Mouse (Mus musculus) midbrain, embryonic 13.5 days (tissue): ENCODE measurements at regions not wholly inside any gene's neighbourhood (a gene's known extent, or its start where the extent isn't known, plus 50 kb on each side); places are given as distances from the start of the nearest gene placed in this dataset.

Experiments used
- ATAC-seq: fragments of 200-750 bp; cut with Nextera tagmentation; 2 replicates; pipeline ENCODE4 v1.8.0; 2017; ENCODE audit warnings: mild to moderate bottlenecking, moderate TSS enrichment, moderate library complexity
- H3K27ac ChIP-seq: fragments of 300-500 bp; sonication (generic); 2 replicates; pipeline ENCODE4 v1.5.1; 2015; ENCODE audit warnings: inconsistent platforms, mild to moderate bottlenecking, moderate library complexity
- H3K27me3 ChIP-seq: fragments of 300-500 bp; sonication (generic); 2 replicates; pipeline ENCODE4 v1.6.1; 2015; ENCODE audit warnings: mild to moderate bottlenecking, inconsistent platforms
- H3K36me3 ChIP-seq: fragments of 300-500 bp; sonication (generic); 2 replicates; pipeline ENCODE4 v1.6.1; 2015; ENCODE audit warnings: mild to moderate bottlenecking, inconsistent platforms
- H3K4me1 ChIP-seq: fragments of 300-500 bp; sonication (generic); replicated peaks from 2 replicates; pipeline ENCODE4 v1.6.1; 2015; ENCODE audit warnings: inconsistent platforms
- H3K4me2 ChIP-seq: fragments of 300-500 bp; sonication (generic); replicated peaks from 2 replicates; pipeline ENCODE4 v1.6.1; 2015; ENCODE audit warnings: moderate library complexity, mild to moderate bottlenecking, inconsistent platforms
- H3K4me3 ChIP-seq: fragments of 300-500 bp; sonication (generic); replicated peaks from 2 replicates; pipeline ENCODE4 v1.5.1; 2015; ENCODE audit warnings: mild to moderate bottlenecking, inconsistent platforms
- H3K9ac ChIP-seq: fragments of 300-500 bp; sonication (generic); replicated peaks from 2 replicates; pipeline ENCODE4 v1.6.1; 2015; ENCODE audit warnings: mild to moderate bottlenecking, inconsistent platforms
- H3K9me3 ChIP-seq: fragments of 300-500 bp; sonication (generic); 2 replicates; pipeline ENCODE4 v1.6.1; 2016; ENCODE audit warnings: mild to moderate bottlenecking, inconsistent platforms
- WGBS: fragments of 180-500 bp; shearing (Covaris S2); methylation state at CpG from one replicate; pipeline ENCODE4 v1.1.7; 2015; 5-methylcytosine and 5-hydroxymethylcytosine counted together

GRCm38 (mm10) chr1:13935938-13936491, 2157.1 kb downstream of the 4930444P10Rik start:
- Histone ChIP-seq H3K4me2 (no peak overlapping the region), H3K9ac (no peak overlapping the region), H3K4me1 (0 out of 2 replicates have a peak, but pooled peaks cover 6% of the 10 kb centered on the region), H3K9me3 (peaks cover 5% of the 10 kb centered on the region; the same call in 1 of the 2 replicates), H3K27ac (no peak overlapping the region), H3K36me3 (no peaks in the 10 kb centered on the region), H3K27me3 (no peaks in the 10 kb centered on the region), H3K4me3 (no peak overlapping the region)
- ATAC-seq = peak; percentile 83
- WGBS = 38% methylated on average over 4 of the region's 4 CpGs

DNA sequence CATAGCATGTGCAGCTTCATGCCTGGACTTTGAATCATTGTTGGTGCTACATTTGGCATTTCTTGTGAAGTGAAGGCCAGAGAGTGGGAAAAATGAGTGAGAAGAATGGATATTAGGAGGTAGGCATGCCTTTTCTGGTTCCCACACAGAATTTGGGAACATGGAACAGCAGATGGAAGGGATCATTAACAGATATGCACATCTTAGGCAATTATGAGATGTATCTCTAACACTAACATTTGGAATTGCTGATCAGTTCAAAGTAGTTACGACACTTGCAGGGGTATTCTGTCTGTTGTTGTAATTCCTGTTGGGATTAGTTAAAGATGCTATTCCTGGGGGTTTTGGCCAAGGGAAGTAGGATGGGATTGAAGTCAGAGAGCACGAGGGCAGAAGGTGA, 2164.4 kb downstream of the 4930444P10Rik start:
- ATAC-seq = no peak
- H3K4me3 ChIP-seq = no peak overlapping the region
- WGBS = 92% methylated on average over 2 of the region's 2 CpGs
- no peak overlapping the region for H3K4me2 ChIP-seq
- no peaks in the 10 kb centered on the region for H3K9me3 ChIP-seq
- H3K27me3 ChIP-seq = no peaks in the 10 kb centered on the region
- H3K4me1 ChIP-seq = no peaks in the 10 kb centered on the region
- H3K27ac ChIP-seq = no peak overlapping the region
- H3K9ac ChIP-seq = no peak overlapping the region
- no peaks in the 10 kb centered on the region for H3K36me3 ChIP-seq

- H3K27me3 ChIP-seq = no peaks in the 10 kb centered on the region
- H3K4me1 ChIP-seq = no peaks in the 10 kb centered on the region
- no peaks in the 10 kb centered on the region for H3K36me3 ChIP-seq
- WGBS = 72% methylated on average over 2 of the region's 2 CpGs
- no peak overlapping the region for H3K4me3 ChIP-seq
- H3K9ac ChIP-seq = no peak overlapping the region
- H3K9me3 ChIP-seq = no peaks in the 10 kb centered on the region
- H3K27ac ChIP-seq = no peak overlapping the region
- ATAC-seq = no peak
- H3K4me2 ChIP-seq = no peak overlapping the region
Observed at GRCm38 (mm10) chr1:13927964-13928363, 2165.2 kb downstream of the 4930444P10Rik start.

DNA sequence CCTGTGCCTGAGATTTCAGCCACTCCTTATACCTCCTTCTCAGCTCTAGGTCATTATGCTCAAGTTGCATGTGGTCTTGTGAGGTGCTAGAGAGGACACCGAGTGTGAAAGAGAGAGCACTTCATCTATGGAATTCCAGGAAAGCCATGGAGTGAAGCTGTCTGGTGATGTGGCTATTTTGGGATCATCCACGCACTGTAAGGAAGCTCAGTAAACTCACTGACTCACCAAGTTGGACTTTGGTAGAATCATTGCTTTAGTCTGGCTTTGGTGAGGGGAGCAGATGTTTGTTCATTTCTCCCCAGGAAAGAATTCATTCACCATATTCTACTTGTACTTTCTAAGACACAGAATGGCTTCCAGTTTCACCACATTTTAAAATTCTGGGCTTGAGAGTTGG, 2167.1 kb downstream of the 4930444P10Rik start:
- no peak overlapping the region for H3K4me2 ChIP-seq
- H3K36me3 ChIP-seq = no peaks in the 10 kb centered on the region
- H3K4me3 ChIP-seq = no peak overlapping the region

GRCm38 (mm10) chr1:13915216-13915615, 2177.9 kb downstream of the 4930444P10Rik start:
- Histone ChIP-seq H3K27me3 (no peaks in the 10 kb centered on the region), H3K4me1 (no peaks in the 10 kb centered on the region), H3K9ac (no peak overlapping the region), H3K9me3 (no peaks in the 10 kb centered on the region), H3K27ac (no peak overlapping the region), H3K4me2 (no peak overlapping the region), H3K36me3 (no peaks in the 10 kb centered on the region), H3K4me3 (no peak overlapping the region)
- no peak for ATAC-seq
- WGBS = 92% methylated on average over 5 of the region's 5 CpGs

More for the DNA sequence above, 2167.1 kb downstream of the 4930444P10Rik start:
- Histone ChIP-seq H3K4me1 (no peaks in the 10 kb centered on the region), H3K9me3 (peaks cover 3% of the 10 kb centered on the region; the same call in 1 of the 2 replicates), H3K27me3 (no peaks in the 10 kb centered on the region), H3K27ac (no peak overlapping the region), H3K9ac (no peak overlapping the region)
- WGBS = 90% methylated on average over 2 of the region's 2 CpGs
- ATAC-seq = no peak

DNA sequence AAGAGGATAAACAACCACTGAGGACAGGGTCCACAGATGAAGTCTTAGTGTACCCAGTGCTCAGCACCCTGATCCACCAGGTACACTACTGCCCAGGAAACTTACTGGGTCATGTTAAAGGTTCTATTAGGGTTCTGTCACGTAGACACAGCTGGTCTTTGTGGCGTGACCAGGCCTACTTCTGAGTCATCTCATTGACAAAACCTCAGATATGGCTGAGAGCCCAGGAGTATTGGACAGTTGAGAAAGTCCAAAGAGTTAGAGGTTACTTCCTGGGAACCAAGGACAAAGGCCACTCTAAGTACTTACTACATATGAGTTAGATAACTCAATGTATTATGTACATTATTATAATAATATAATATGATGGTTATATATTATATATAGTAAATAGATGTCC, 2214.0 kb downstream of the 4930444P10Rik start:
- Histone ChIP-seq H3K4me2 (no peak overlapping the region), H3K4me3 (no peak overlapping the region), H3K27me3 (no peaks in the 10 kb centered on the region), H3K4me1 (no peaks in the 10 kb centered on the region), H3K9ac (no peak overlapping the region), H3K27ac (no peak overlapping the region), H3K9me3 (no peaks in the 10 kb centered on the region), H3K36me3 (no peaks in the 10 kb centered on the region)
- WGBS = 94% methylated on average over 2 of the region's 2 CpGs
- ATAC-seq = no peak

DNA sequence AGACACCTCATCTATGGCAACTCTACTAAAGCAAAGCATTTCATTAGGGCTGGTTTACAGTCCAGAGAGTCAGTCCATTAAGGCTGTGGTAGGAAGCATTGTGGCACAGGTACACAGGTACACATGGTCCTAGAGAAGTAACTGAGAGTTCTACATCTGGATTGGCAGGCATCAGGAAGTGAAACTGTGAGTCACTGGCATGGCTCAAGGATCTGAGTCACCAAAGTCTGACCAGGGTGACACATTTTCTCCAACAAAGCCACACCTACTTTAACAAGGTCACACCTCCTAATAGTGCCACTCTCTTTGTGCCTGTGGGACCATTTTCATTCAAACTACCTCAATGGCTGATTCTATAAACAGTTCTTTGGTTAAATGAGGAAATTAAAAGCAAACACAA, 2219.2 kb downstream of the 4930444P10Rik start:
- Histone ChIP-seq H3K4me3 (no peak overlapping the region), H3K36me3 (no peaks in the 10 kb centered on the region), H3K4me1 (no peaks in the 10 kb centered on the region), H3K9ac (no peak overlapping the region), H3K4me2 (no peak overlapping the region), H3K9me3 (no peaks in the 10 kb centered on the region), H3K27ac (no peak overlapping the region), H3K27me3 (no peaks in the 10 kb centered on the region)
- no peak for ATAC-seq

- H3K4me2 ChIP-seq = no peak overlapping the region
- no peak overlapping the region for H3K9ac ChIP-seq
- no peaks in the 10 kb centered on the region for H3K9me3 ChIP-seq
- no peak overlapping the region for H3K27ac ChIP-seq
- H3K4me3 ChIP-seq = no peak overlapping the region
- ATAC-seq = no peak
- H3K27me3 ChIP-seq = no peaks in the 10 kb centered on the region
- H3K4me1 ChIP-seq = no peaks in the 10 kb centered on the region
- H3K36me3 ChIP-seq = no peaks in the 10 kb centered on the region
Observed at GRCm38 (mm10) chr1:13872536-13872935, 2220.6 kb downstream of the 4930444P10Rik start.

- no peak overlapping the region for H3K4me2 ChIP-seq
- no peaks in the 10 kb centered on the region for H3K4me1 ChIP-seq
- WGBS = 73% methylated on average over 3 of the region's 3 CpGs
- ATAC-seq = no peak
- H3K4me3 ChIP-seq = no peak overlapping the region
- H3K27ac ChIP-seq = no peak overlapping the region
- no peaks in the 10 kb centered on the region for H3K9me3 ChIP-seq
- no peaks in the 10 kb centered on the region for H3K27me3 ChIP-seq
- no peak overlapping the region for H3K9ac ChIP-seq
- H3K36me3 ChIP-seq = no peaks in the 10 kb centered on the region
Observed at GRCm38 (mm10) chr1:13870631-13871286, 2222.4 kb downstream of the 4930444P10Rik start.

DNA sequence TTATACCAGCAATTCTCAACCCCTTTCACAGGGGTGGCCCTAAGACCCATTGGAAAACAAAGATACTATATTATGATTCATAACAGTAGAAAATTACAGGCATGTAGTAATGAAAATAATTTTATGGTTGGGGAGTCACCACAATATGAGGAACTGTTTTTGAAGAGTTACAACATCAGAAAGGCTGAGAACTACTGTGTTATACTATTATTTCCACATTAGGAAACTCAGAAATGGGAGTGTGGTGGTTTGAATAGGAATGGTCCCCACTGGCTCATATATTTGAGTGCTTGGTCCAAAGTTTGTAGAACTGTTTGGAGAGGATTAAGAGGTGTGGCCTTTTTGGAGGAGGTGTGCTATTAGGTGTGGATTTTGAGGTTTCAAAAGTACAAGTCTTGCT, 2227.4 kb downstream of the 4930444P10Rik start:
- no peak for ATAC-seq
- Histone ChIP-seq H3K4me3 (no peak overlapping the region), H3K27ac (no peak overlapping the region), H3K9ac (no peak overlapping the region), H3K4me1 (peaks cover 5% of the 10 kb centered on the region; the same call in 1 of the 2 replicates), H3K4me2 (no peak overlapping the region), H3K9me3 (no peaks in the 10 kb centered on the region), H3K27me3 (peaks cover 12% of the 10 kb centered on the region), H3K36me3 (no peaks in the 10 kb centered on the region)

GRCm38 (mm10) chr1:13863712-13864111, 2229.4 kb downstream of the 4930444P10Rik start:
- H3K9ac ChIP-seq = no peak overlapping the region
- no peaks in the 10 kb centered on the region for H3K36me3 ChIP-seq
- H3K4me2 ChIP-seq = no peak overlapping the region
- no peaks in the 10 kb centered on the region for H3K9me3 ChIP-seq
- peaks cover 24% of the 10 kb centered on the region for H3K27me3 ChIP-seq
- no peak overlapping the region for H3K27ac ChIP-seq
- H3K4me1 ChIP-seq = peaks cover 5% of the 10 kb centered on the region; the same call in 1 of the 2 replicates
- no peak for ATAC-seq
- WGBS = 23% methylated on average over 1 of the region's 1 CpGs
- no peak overlapping the region for H3K4me3 ChIP-seq

GRCm38 (mm10) chr1:13861070-13861511, 2232.0 kb downstream of the 4930444P10Rik start:
- WGBS = 15% methylated on average over 5 of the region's 5 CpGs
- no peak overlapping the region for H3K9ac ChIP-seq
- peak; percentile 73 for ATAC-seq
- H3K4me3 ChIP-seq = no peak overlapping the region
- H3K27me3 ChIP-seq = peaks cover 37% of the 10 kb centered on the region
- no peak overlapping the region for H3K4me2 ChIP-seq
- peaks cover 5% of the 10 kb centered on the region; the same call in 1 of the 2 replicates for H3K4me1 ChIP-seq
- no peaks in the 10 kb centered on the region for H3K36me3 ChIP-seq
- H3K9me3 ChIP-seq = no peaks in the 10 kb centered on the region
- H3K27ac ChIP-seq = no peak overlapping the region

DNA sequence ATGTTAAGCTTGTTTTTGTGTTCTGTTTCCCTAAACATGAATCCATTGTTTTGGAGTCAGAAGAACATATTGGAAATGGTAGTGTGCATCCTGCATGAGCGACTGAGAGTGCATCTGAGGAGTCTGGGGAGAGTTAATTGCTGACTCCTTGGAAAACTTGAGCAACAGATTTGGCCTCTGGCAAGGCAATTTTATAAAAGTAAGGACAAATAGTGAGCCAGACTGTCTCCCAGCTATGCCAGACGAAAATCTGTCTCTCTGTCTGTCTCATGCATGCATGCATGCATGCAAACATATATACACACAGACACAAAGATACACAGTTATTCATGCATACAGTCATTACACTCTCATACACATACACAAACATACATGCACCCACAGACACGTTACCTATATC, 2232.7 kb downstream of the 4930444P10Rik start:
- H3K4me3 ChIP-seq = no peak overlapping the region
- H3K9me3 ChIP-seq = no peaks in the 10 kb centered on the region
- H3K36me3 ChIP-seq = no peaks in the 10 kb centered on the region
- 45% methylated on average over 3 of the region's 3 CpGs for WGBS
- no peak overlapping the region for H3K9ac ChIP-seq
- H3K27me3 ChIP-seq = peaks cover 38% of the 10 kb centered on the region
- ATAC-seq = no peak
- no peak overlapping the region for H3K4me2 ChIP-seq
- H3K27ac ChIP-seq = no peak overlapping the region
- peaks cover 5% of the 10 kb centered on the region; the same call in 1 of the 2 replicates for H3K4me1 ChIP-seq
